Mouse (Mus musculus): ENCODE results near the gene Gm17467. TPM values are rescaled to one million over a fixed set of nuclear protein-coding genes. Genes with fewer than 3 reads are reported as not detected.
"Not testable (repeated sequence)": the region's sequence is repeated elsewhere in the genome, so short reads cannot be mapped to it uniquely, and the experiment has no call there.

Gene Gm17467
- not detected in 2 replicates for total RNA-seq (2014; rRNA removed)
- polyA plus RNA-seq (2012; rRNA removed): not detected in 2 replicates

DNA sequence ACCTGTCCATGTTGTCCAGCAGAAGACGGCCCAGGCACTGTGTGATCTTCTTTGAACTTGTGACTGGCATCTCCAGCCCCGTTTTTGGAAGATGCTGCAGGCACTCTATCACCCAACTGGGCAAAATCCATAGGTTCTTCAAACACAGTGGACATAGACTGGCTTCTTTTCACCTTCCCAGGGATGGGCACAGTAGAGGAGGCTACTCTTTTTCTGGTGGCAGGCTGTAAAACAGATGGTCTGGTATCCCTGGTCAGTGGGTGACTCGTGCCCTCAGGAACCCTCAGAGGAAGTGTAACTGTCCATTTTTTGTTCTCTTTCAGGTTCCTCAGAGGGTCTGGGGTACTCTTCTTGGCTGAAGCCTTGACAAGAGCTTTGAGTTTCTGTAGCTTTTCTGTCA, at the start of gene Gm17467:
Gene Gm17467 (minus strand): TSS at position 101 of the 400 bp plus-strand sequence.
- H3K79me2 ChIP-seq (ENCODE audit: control insufficient read depth, insufficient read depth, low read length); H3K4me1 ChIP-seq (ENCODE audit: control insufficient read depth, insufficient read depth, low read length); H3K4me3 ChIP-seq (ENCODE audit: insufficient read depth, low read depth, low read length); DNase-seq (ENCODE audit: extremely low read depth, low read depth, low spot score); H3K36me3 ChIP-seq (ENCODE audit: control insufficient read depth, insufficient read depth, low read length); H3K27ac ChIP-seq (replicated peaks; ENCODE audit: insufficient read depth, low read depth, low read length); H3K27me3 ChIP-seq (ENCODE audit: control insufficient read depth, insufficient read depth, low read length); H3K9ac ChIP-seq (ENCODE audit: low read depth, low read length): not testable (repeated sequence)
- no CpG with 5 or more reads among the region's 3 CpGs for WGBS

Other genes with a start within 250 kb of the Gm17467 start
- gene Cldn34c2, start 123.1 kb downstream of the Gm17467 start, total RNA-seq (2014; rRNA removed): not detected in 2 replicates
- gene Cldn34c2, start 123.1 kb downstream of the Gm17467 start, polyA plus RNA-seq (2012; rRNA removed): not detected in 2 replicates
- not detected in 2 replicates for gene Cldn34c3, start 88.9 kb upstream of the Gm17467 start, total RNA-seq (2014; rRNA removed)
- gene Cldn34c3, start 88.9 kb upstream of the Gm17467 start, polyA plus RNA-seq (2012; rRNA removed): not detected in 2 replicates

All from liver, adult 2 months (tissue).